Mouse (Mus musculus) liver, embryonic 14.5 days (tissue): ENCODE data around the gene Sidt2.

Experiments
- CTCF ChIP-seq: IDR thresholded peaks from 2 replicates; pipeline ENCODE4 v1.5.1; 2016; ENCODE audit warnings: antibody characterized with exemption, low read depth, control low read depth
- EP300 ChIP-seq: IDR thresholded peaks from 2 replicates; pipeline ENCODE4 v1.6.1; 2016; ENCODE audit warnings: antibody characterized with exemption, low read depth

- no peak for TF ChIP-seq EP300
- no peak for TF ChIP-seq CTCF
Observed at GRCm38 (mm10) chr9:45917041-45917934, 37.8 kb downstream of the Sidt2 start.
